Mouse (Mus musculus): ENCODE data around the gene Tcp10c. TPM values are rescaled to one million over a fixed set of nuclear protein-coding genes. Genes with fewer than 3 reads are reported as not detected.

Gene Tcp10c
- polyA plus RNA-seq, 1 experiment from 2014 or later: not detected

Other genes starting within 250 kb of the Tcp10c start
- gene Unc93a, start 222.8 kb upstream of the Tcp10c start, polyA plus RNA-seq (2014; fragmentation: Nextera tagmentation; extraction: Ambion mirVana): not detected in 2 replicates
- not detected in 2 replicates for gene Smok2a, start 133.4 kb upstream of the Tcp10c start, polyA plus RNA-seq (2014; fragmentation: Nextera tagmentation; extraction: Ambion mirVana)
- not detected in 2 replicates for gene Smok2b, start 124.3 kb upstream of the Tcp10c start, polyA plus RNA-seq (2014; fragmentation: Nextera tagmentation; extraction: Ambion mirVana)